Mouse (Mus musculus) spleen, adult 2 months (tissue): ENCODE data around the gene Radil.

Source experiments
- CTCF ChIP-seq: fragments of 200-500 bp; IDR thresholded peaks from 2 replicates; pipeline ENCODE4 v1.5.1; 2011; ENCODE audit warnings: mild to moderate bottlenecking, inconsistent platforms; ENCODE audit not compliant: insufficient read depth, insufficient read length, insufficient replicate concordance; ENCODE audit errors: extremely low read depth
- POLR2A ChIP-seq: fragments of 200-500 bp; IDR thresholded peaks from 2 replicates; pipeline ENCODE4 v1.6.1; 2011; ENCODE audit warnings: low read depth, low read length, inconsistent platforms

DNA sequence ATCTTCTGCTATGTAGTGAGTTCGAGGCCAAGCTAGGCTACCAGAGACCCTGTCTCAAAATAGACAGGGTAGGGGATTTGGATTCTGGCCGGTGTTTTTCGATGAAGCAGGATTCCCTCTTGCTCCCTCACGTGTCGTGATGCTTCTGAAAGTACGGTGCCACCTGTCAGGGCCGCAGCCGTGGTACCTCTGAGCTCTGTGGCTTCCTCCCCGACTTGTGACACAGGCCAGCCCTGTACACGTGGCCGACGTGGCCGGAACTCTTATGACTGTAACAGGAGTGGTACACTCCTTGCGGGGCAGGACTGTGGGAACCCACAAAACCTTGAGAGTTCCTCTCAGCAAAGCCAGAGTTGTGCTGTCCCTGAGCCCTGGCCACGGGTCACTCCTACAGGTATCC, 115.2 kb downstream of the Radil start:
- TF ChIP-seq CTCF: no peak
- no peak for TF ChIP-seq POLR2A
